Mouse (Mus musculus): Measurements from ENCODE around the gene Banf2.

GRCm38 (mm10) chr2:144022441-144022840, 10.4 kb upstream of the Banf2 start:
- TF ChIP-seq CHD2 (IDR thresholded peaks at IDR 0.05; ENCODE audit: low read depth, low read length) (no peak), MAFK (IDR thresholded peaks at IDR 0.05; ENCODE audit: insufficient read depth, low read depth, low read length) (no peak), HCFC1 (IDR thresholded peaks at IDR 0.05; ENCODE audit: borderline replicate concordance, insufficient read depth, low read length) (no peak), ZNF384 (IDR thresholded peaks at IDR 0.05; ENCODE audit: low read depth, low read length) (no peak), ZC3H11A (IDR thresholded peaks at IDR 0.05; ENCODE audit: borderline replicate concordance, low read depth, low read length) (no peak)

Measured in ES-E14 (cell line).